Mouse (Mus musculus): Measurements from ENCODE around the gene Nme7. TPM values are rescaled to one million over a fixed set of nuclear protein-coding genes. Genes with fewer than 3 reads are reported as not detected.

Gene Nme7
- polyA plus RNA-seq, 1 experiment from 2014 or later, result 30.4 TPM

- H3K27ac ChIP-seq (ENCODE audit: low read depth, low read length), result no peak overlapping the region
- no peak overlapping the region for H3K4me2 ChIP-seq (replicated peaks; ENCODE audit: low read depth, low read length)
- no peaks in the 10 kb centered on the region for H3K36me3 ChIP-seq (ENCODE audit: control insufficient read depth, insufficient read depth, low read length)
- H3K9me3 ChIP-seq (ENCODE audit: control insufficient read depth, low read length), result no peaks in the 10 kb centered on the region
- no peak overlapping the region for H3K4me3 ChIP-seq (ENCODE audit: low read depth, low read length)
- 92% methylated on average over 8 of the region's 8 CpGs for WGBS
- no peaks in the 10 kb centered on the region for H3K27me3 ChIP-seq (ENCODE audit: control insufficient read depth, insufficient read depth, low read length)
- ATAC-seq (ENCODE audit: low FRiP score) (no peak), DNase-seq (ENCODE audit: low spot score) (no peak)
- H3K4me1 ChIP-seq (replicated peaks; ENCODE audit: control insufficient read depth, insufficient read depth, low read length), result no peaks in the 10 kb centered on the region
- no peak overlapping the region for H3K9ac ChIP-seq (ENCODE audit: low read depth, low read length)
Measured at GRCm38 (mm10) chr1:164419401-164419800, 115.5 kb downstream of the Nme7 start.

GRCm38 (mm10) chr1:164420623-164421354 is 116.9 kb downstream of the Nme7 start:
- H3K9me3 ChIP-seq (ENCODE audit: control insufficient read depth, low read length), result no peaks in the 10 kb centered on the region
- 94% methylated on average over 6 of the region's 6 CpGs for WGBS
- no peaks in the 10 kb centered on the region for H3K36me3 ChIP-seq (ENCODE audit: control insufficient read depth, insufficient read depth, low read length)
- DNase-seq (ENCODE audit: low spot score), result no peak
- no peak overlapping the region for H3K4me2 ChIP-seq (replicated peaks; ENCODE audit: low read depth, low read length)
- H3K9ac ChIP-seq (ENCODE audit: low read depth, low read length), result no peak overlapping the region
- no peaks in the 10 kb centered on the region for H3K27me3 ChIP-seq (ENCODE audit: control insufficient read depth, insufficient read depth, low read length)
- ATAC-seq (ENCODE audit: low FRiP score), result no peak
- no peak overlapping the region for H3K27ac ChIP-seq (ENCODE audit: low read depth, low read length)
- H3K4me3 ChIP-seq (ENCODE audit: low read depth, low read length), result no peak overlapping the region
- H3K4me1 ChIP-seq (replicated peaks; ENCODE audit: control insufficient read depth, insufficient read depth, low read length), result no peaks in the 10 kb centered on the region

DNA sequence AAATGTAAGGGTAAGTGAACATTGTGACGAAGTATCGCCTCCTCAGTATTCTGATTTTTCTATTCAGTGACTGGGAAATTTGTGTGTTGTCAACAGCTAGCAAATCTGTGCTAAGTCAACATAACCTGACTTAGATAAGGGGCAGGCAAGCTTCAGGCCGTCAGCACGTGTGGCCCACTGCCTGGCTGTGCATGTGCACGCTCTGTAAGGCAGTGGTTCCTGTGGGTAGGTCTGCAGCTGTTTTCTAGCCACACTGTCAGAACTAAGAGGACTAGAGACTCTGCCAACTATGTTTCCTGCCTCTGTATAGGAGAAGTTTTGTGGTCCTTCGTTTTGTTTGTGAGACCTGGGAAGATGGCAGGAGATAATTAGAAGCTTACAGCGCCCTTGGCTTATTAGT is 122.3 kb downstream of the Nme7 start:
- Histone ChIP-seq H3K4me1 (replicated peaks; ENCODE audit: control insufficient read depth, insufficient read depth, low read length) (no peaks in the 10 kb centered on the region), H3K36me3 (ENCODE audit: control insufficient read depth, insufficient read depth, low read length) (no peaks in the 10 kb centered on the region), H3K4me3 (ENCODE audit: low read depth, low read length) (no peak overlapping the region), H3K27me3 (ENCODE audit: control insufficient read depth, insufficient read depth, low read length) (no peaks in the 10 kb centered on the region), H3K9me3 (ENCODE audit: control insufficient read depth, low read length) (no peaks in the 10 kb centered on the region), H3K27ac (ENCODE audit: low read depth, low read length) (no peak overlapping the region), H3K9ac (ENCODE audit: low read depth, low read length) (no peak overlapping the region), H3K4me2 (replicated peaks; ENCODE audit: low read depth, low read length) (no peak overlapping the region)
- WGBS, result 89% methylated on average over 7 of the region's 7 CpGs
- DNase-seq (ENCODE audit: low spot score) (no peak), ATAC-seq (ENCODE audit: low FRiP score) (no peak)

DNA sequence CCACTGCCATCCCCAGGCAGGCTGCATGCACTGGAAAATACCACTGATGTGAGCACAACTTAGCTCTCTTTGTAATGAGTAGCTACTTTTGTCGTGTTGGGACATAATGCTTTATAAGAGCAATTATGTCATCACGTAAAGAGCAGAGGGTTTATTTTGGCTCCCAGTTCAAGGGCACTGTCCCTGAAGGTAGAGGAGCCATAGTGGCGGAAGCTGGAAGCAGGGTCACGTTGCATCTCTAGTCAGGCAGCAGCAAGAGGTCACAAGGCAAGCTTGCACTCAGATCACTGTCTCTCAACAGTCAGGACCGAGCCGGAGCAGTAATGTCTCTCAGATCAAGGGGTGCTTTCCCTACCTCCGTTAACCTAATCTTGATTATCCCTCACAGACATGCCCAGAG is 123.9 kb downstream of the Nme7 start:
- no peak overlapping the region for H3K4me3 ChIP-seq (ENCODE audit: low read depth, low read length)
- H3K27me3 ChIP-seq (ENCODE audit: control insufficient read depth, insufficient read depth, low read length), result no peaks in the 10 kb centered on the region
- no peaks in the 10 kb centered on the region for H3K9me3 ChIP-seq (ENCODE audit: control insufficient read depth, low read length)
- no peaks in the 10 kb centered on the region for H3K36me3 ChIP-seq (ENCODE audit: control insufficient read depth, insufficient read depth, low read length)
- ATAC-seq (ENCODE audit: low FRiP score) (no peak), DNase-seq (ENCODE audit: low spot score) (no peak)
- no peak overlapping the region for H3K9ac ChIP-seq (ENCODE audit: low read depth, low read length)
- no peaks in the 10 kb centered on the region for H3K4me1 ChIP-seq (replicated peaks; ENCODE audit: control insufficient read depth, insufficient read depth, low read length)
- no peak overlapping the region for H3K4me2 ChIP-seq (replicated peaks; ENCODE audit: low read depth, low read length)
- WGBS, result 78% methylated on average over 7 of the region's 7 CpGs
- no peak overlapping the region for H3K27ac ChIP-seq (ENCODE audit: low read depth, low read length)

DNA sequence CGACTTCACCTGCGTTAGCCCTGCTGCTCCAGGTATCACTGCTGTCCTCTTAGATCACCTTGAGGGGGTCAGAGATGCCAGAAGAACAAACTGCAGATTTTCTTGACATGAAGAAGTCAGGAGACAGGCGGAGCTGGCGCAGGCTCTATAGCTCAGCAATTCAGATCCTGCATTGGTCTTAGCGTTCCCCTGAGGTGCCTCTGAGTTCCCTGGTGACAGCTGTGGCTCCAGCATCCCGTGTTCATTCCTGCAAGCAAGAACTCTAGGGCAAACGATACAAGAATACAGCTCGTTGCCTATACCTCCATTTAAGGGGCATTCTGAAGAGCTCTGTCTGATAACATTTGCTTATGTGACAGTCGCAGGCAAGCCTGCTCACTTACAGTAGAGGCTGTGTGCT is 124.7 kb downstream of the Nme7 start:
- ATAC-seq (ENCODE audit: low FRiP score), result no peak
- Histone ChIP-seq H3K4me1 (replicated peaks; ENCODE audit: control insufficient read depth, insufficient read depth, low read length) (no peaks in the 10 kb centered on the region), H3K36me3 (ENCODE audit: control insufficient read depth, insufficient read depth, low read length) (no peaks in the 10 kb centered on the region), H3K9ac (ENCODE audit: low read depth, low read length) (no peak overlapping the region), H3K9me3 (ENCODE audit: control insufficient read depth, low read length) (no peaks in the 10 kb centered on the region), H3K27ac (ENCODE audit: low read depth, low read length) (no peak overlapping the region), H3K27me3 (ENCODE audit: control insufficient read depth, insufficient read depth, low read length) (no peaks in the 10 kb centered on the region), H3K4me3 (ENCODE audit: low read depth, low read length) (no peak overlapping the region), H3K4me2 (replicated peaks; ENCODE audit: low read depth, low read length) (no peak overlapping the region)
- DNase-seq (ENCODE audit: low spot score), result no peak
- 91% methylated on average over 9 of the region's 9 CpGs for WGBS

GRCm38 (mm10) chr1:164432649-164433048 is 128.7 kb downstream of the Nme7 start:
- H3K27me3 ChIP-seq (ENCODE audit: control insufficient read depth, insufficient read depth, low read length), result no peaks in the 10 kb centered on the region
- 88% methylated on average over 5 of the region's 5 CpGs for WGBS
- no peak overlapping the region for H3K9ac ChIP-seq (ENCODE audit: low read depth, low read length)
- H3K36me3 ChIP-seq (ENCODE audit: control insufficient read depth, insufficient read depth, low read length), result no peaks in the 10 kb centered on the region
- no peak overlapping the region for H3K4me3 ChIP-seq (ENCODE audit: low read depth, low read length)
- no peak overlapping the region for H3K4me2 ChIP-seq (replicated peaks; ENCODE audit: low read depth, low read length)
- no peaks in the 10 kb centered on the region for H3K4me1 ChIP-seq (replicated peaks; ENCODE audit: control insufficient read depth, insufficient read depth, low read length)
- H3K27ac ChIP-seq (ENCODE audit: low read depth, low read length), result no peak overlapping the region
- DNase-seq (ENCODE audit: low spot score), result no peak
- no peak for ATAC-seq (ENCODE audit: low FRiP score)
- no peaks in the 10 kb centered on the region for H3K9me3 ChIP-seq (ENCODE audit: control insufficient read depth, low read length)

DNA sequence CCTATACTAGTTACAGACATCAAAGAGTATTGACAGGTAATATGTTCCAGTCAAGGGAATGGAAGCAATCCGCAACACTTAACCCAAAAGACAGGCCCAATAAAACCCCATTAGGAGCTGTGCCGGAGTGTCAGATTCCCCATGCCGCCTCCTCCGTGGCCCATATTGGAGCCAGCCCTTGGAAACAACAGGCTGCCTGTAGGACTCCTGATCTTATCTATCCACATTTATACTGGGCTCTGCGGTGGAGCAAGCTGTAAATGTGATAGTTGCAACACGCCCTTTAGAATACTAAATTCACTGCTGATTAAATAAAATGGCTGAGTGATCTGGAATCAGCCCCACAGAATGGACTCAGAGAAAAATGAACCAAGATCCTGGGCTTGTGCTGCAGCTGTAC is 130.1 kb downstream of the Nme7 start:
- Histone ChIP-seq H3K36me3 (ENCODE audit: control insufficient read depth, insufficient read depth, low read length) (no peaks in the 10 kb centered on the region), H3K9me3 (ENCODE audit: control insufficient read depth, low read length) (no peaks in the 10 kb centered on the region), H3K27me3 (ENCODE audit: control insufficient read depth, insufficient read depth, low read length) (no peaks in the 10 kb centered on the region), H3K4me3 (ENCODE audit: low read depth, low read length) (no peak overlapping the region), H3K4me1 (replicated peaks; ENCODE audit: control insufficient read depth, insufficient read depth, low read length) (no peaks in the 10 kb centered on the region), H3K27ac (ENCODE audit: low read depth, low read length) (no peak overlapping the region), H3K4me2 (replicated peaks; ENCODE audit: low read depth, low read length) (no peak overlapping the region), H3K9ac (ENCODE audit: low read depth, low read length) (no peak overlapping the region)
- 87% methylated on average over 6 of the region's 6 CpGs for WGBS
- DNase-seq (ENCODE audit: low spot score), result no peak
- 0 out of 2 replicates have a peak, but pooled peaks have one; percentile 41 for ATAC-seq (ENCODE audit: low FRiP score)

GRCm38 (mm10) chr1:164436749-164437148 is 132.8 kb downstream of the Nme7 start:
- WGBS, result 93% methylated on average over 7 of the region's 7 CpGs
- no peaks in the 10 kb centered on the region for H3K36me3 ChIP-seq (ENCODE audit: control insufficient read depth, insufficient read depth, low read length)
- H3K9ac ChIP-seq (ENCODE audit: low read depth, low read length), result no peak overlapping the region
- no peak overlapping the region for H3K27ac ChIP-seq (ENCODE audit: low read depth, low read length)
- H3K4me1 ChIP-seq (replicated peaks; ENCODE audit: control insufficient read depth, insufficient read depth, low read length), result no peaks in the 10 kb centered on the region
- no peaks in the 10 kb centered on the region for H3K27me3 ChIP-seq (ENCODE audit: control insufficient read depth, insufficient read depth, low read length)
- no peaks in the 10 kb centered on the region for H3K9me3 ChIP-seq (ENCODE audit: control insufficient read depth, low read length)
- H3K4me3 ChIP-seq (ENCODE audit: low read depth, low read length), result no peak overlapping the region
- H3K4me2 ChIP-seq (replicated peaks; ENCODE audit: low read depth, low read length), result no peak overlapping the region
- no peak for DNase-seq (ENCODE audit: low spot score)
- no peak for ATAC-seq (ENCODE audit: low FRiP score)

DNA sequence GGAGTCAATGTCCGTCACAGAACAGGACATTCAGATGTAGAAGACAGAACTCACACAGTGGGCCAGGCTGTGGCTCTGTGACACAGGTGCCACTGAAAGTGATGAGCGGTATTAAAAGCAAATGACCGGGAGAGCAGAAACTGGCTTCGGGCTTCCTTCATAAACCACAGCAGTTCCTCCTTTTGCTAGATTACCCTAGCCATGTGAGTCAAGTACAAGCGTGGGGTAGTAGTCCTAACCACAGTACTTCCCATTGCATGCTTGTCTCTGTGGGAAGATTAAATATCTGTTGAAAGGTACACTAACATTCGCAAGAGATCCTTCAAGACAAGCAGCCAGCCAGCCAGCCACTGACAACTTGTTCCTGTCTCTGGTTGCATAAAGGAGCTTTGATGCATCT is 136.3 kb downstream of the Nme7 start:
- Histone ChIP-seq H3K9me3 (ENCODE audit: control insufficient read depth, low read length) (no peaks in the 10 kb centered on the region), H3K4me3 (ENCODE audit: low read depth, low read length) (no peak overlapping the region), H3K27ac (ENCODE audit: low read depth, low read length) (no peak overlapping the region), H3K9ac (ENCODE audit: low read depth, low read length) (no peak overlapping the region), H3K36me3 (ENCODE audit: control insufficient read depth, insufficient read depth, low read length) (no peaks in the 10 kb centered on the region), H3K27me3 (ENCODE audit: control insufficient read depth, insufficient read depth, low read length) (no peaks in the 10 kb centered on the region), H3K4me1 (replicated peaks; ENCODE audit: control insufficient read depth, insufficient read depth, low read length) (no peaks in the 10 kb centered on the region), H3K4me2 (replicated peaks; ENCODE audit: low read depth, low read length) (no peak overlapping the region)
- ATAC-seq (ENCODE audit: low FRiP score) (no peak), DNase-seq (ENCODE audit: low spot score) (no peak)
- WGBS, result 93% methylated on average over 6 of the region's 6 CpGs

All from hindbrain, embryonic 11.5 days (tissue).